8 mouse cellular contexts compared by ENCODE assay signal in the genomic region with DNA sequence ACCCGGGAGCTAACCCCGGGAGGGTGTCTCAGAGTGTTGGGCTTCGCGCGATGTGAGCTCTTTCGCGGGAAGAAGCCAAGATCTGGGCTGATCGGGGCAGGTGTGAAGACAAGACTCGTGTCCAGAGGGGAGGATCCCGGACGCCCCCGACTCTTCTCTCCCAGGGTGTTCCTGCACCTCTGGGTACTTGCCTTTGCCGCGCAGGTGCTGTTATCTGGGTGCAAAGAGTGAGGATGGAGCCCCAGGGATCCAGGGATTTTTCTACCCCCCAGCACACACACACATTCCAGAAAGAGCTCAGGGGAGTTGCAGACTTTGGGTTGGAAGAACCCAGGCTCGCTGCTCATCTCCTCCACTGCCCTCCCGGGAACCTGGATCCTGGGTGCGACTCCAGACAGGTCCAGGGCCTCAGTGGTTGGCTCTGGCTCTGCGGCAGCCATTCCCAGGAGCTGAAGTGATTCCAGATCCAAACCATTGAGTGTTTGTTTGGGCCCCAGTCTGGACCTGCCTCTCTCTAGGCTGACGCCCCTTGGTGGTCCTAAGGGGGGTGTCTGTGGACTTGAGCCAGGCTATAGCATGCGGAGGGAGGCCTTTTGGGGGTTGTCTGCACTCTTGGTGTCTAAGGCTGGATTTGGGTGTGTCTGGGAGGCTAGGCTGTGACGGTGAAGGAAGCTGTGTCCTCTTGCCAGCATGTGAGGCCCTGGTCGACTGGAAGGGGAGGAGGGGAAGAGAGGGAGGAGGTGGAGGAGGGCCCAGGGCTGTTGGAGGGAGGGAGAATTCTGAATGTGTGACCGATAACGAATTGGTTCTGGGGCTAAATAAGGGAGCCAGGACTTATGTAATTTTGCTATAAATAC. TPM values are rescaled to one million over a fixed set of nuclear protein-coding genes. Genes with fewer than 3 reads are reported as not detected.
DNase-seq lines count a peak whose midpoint lies in the region; ATAC-seq and TF ChIP-seq lines count a peak whose summit lies in the region.

No protein-coding gene starts in this region.

- H3K4me1 ChIP-seq in embryonic facial prominence, embryonic 15.5 days, result peaks cover 68% of the 10 kb centered on the region
- peaks cover 66% of the 10 kb centered on the region for H3K4me1 ChIP-seq in heart, embryonic 10.5 days
- H3K4me1 ChIP-seq in kidney, postnatal 0 days (replicated peaks; ENCODE audit: insufficient read depth, low read length), result peaks cover 6% of the 10 kb centered on the region
- H3K4me1 ChIP-seq in liver, adult 2 months (ENCODE audit: control insufficient read depth, insufficient read depth, low read length), result no peaks in the 10 kb centered on the region

- H3ac ChIP-seq in myocyte (ENCODE audit: control insufficient read depth, insufficient read length), result peak overlapping the region; percentile 73

- H3K27ac ChIP-seq in embryonic facial prominence, embryonic 15.5 days (replicated peaks), result peak overlapping the region; percentile 93
- H3K27ac ChIP-seq in heart, embryonic 10.5 days, result peak overlapping the region; percentile 95
- peak overlapping the region; percentile 72 for H3K27ac ChIP-seq in kidney, postnatal 0 days
- peak overlapping the region; percentile 34 for H3K27ac ChIP-seq in liver, adult 2 months (replicated peaks; ENCODE audit: insufficient read depth, low read depth, low read length)

- no peaks in the 10 kb centered on the region for H3K9me3 ChIP-seq in embryonic facial prominence, embryonic 15.5 days (replicated peaks)
- H3K9me3 ChIP-seq in heart, embryonic 10.5 days, result no peaks in the 10 kb centered on the region
- no peaks in the 10 kb centered on the region for H3K9me3 ChIP-seq in kidney, postnatal 0 days (replicated peaks; ENCODE audit: low read length)

- no peak for TF ChIP-seq CTCF in kidney, postnatal 0 days (IDR thresholded peaks at IDR 0.05; ENCODE audit: low read depth)
- TF ChIP-seq CTCF in liver, adult 2 months (IDR thresholded peaks at IDR 0.05; ENCODE audit: low read depth, low read length), result no peak

- H3K79me2 ChIP-seq in liver, adult 2 months (ENCODE audit: control insufficient read depth, insufficient read depth, low read length), result no peaks in the 10 kb centered on the region; the same call in 1 of the 2 replicates
- H3K79me2 ChIP-seq in myocyte (ENCODE audit: control insufficient read depth, insufficient read depth), result peaks cover 54% of the 10 kb centered on the region

- peak overlapping the region; percentile 69 for H3K9ac ChIP-seq in embryonic facial prominence, embryonic 15.5 days
- H3K9ac ChIP-seq in kidney, postnatal 0 days (ENCODE audit: low read depth, low read length), result peak overlapping the region; percentile 82
- H3K9ac ChIP-seq in liver, adult 2 months (ENCODE audit: low read depth, low read length), result peak overlapping the region; percentile 84

- ATAC-seq in embryonic facial prominence, embryonic 15.5 days (ENCODE audit: insufficient number of reproducible peaks, low FRiP score, low TSS enrichment, low read depth), result peak; percentile 51
- ATAC-seq in kidney, postnatal 0 days (replicated peaks; ENCODE audit: low FRiP score, low read depth), result 0 out of 2 replicates have a peak, but pooled peaks have one; percentile 31

- H3K4me2 ChIP-seq in embryonic facial prominence, embryonic 15.5 days (replicated peaks), result peak overlapping the region; percentile 78
- H3K4me2 ChIP-seq in kidney, postnatal 0 days (ENCODE audit: low read length), result peak overlapping the region; percentile 71
- peak overlapping the region; percentile 88 for H3K4me2 ChIP-seq in myocyte (ENCODE audit: low read depth)

- no peaks in the 10 kb centered on the region for H3K36me3 ChIP-seq in embryonic facial prominence, embryonic 15.5 days
- no peaks in the 10 kb centered on the region for H3K36me3 ChIP-seq in heart, embryonic 10.5 days
- H3K36me3 ChIP-seq in kidney, postnatal 0 days (ENCODE audit: insufficient read depth, low read length), result no peaks in the 10 kb centered on the region
- no peaks in the 10 kb centered on the region for H3K36me3 ChIP-seq in liver, adult 2 months (ENCODE audit: control insufficient read depth, insufficient read depth, low read length)
- H3K36me3 ChIP-seq in myocyte (ENCODE audit: control insufficient read depth, insufficient read depth), result no peaks in the 10 kb centered on the region

- DNase-seq in 3134 (ENCODE audit: extremely low read depth, insufficient read length, low spot score), result peak; percentile 75
- DNase-seq in adrenal gland, postnatal 36 days, result peak; percentile 56 to 63
- DNase-seq in heart, embryonic 10.5 days (ENCODE audit: low spot score), result peak; percentile 85
- peak; percentile 73 for DNase-seq in kidney, postnatal 0 days (ENCODE audit: low spot score)
- DNase-seq in liver, adult 2 months (ENCODE audit: extremely low read depth, low read depth, low spot score), result peak; percentile 12
- peak; percentile 94 for DNase-seq in telencephalon, adult 2 months (ENCODE audit: low read depth, low spot score)

- TF ChIP-seq POLR2A in liver, adult 2 months (IDR thresholded peaks at IDR 0.05; ENCODE audit: extremely low read depth, insufficient read depth, low read length), result no peak
- TF ChIP-seq POLR2A in myocyte (IDR thresholded peaks at IDR 0.05; ENCODE audit: insufficient read length, low read depth), result peak; percentile 78

- WGBS in embryonic facial prominence, embryonic 15.5 days, result under 1% methylated on average over 24 of the region's 24 CpGs
- 1% methylated on average over 24 of the region's 24 CpGs for WGBS in heart, embryonic 10.5 days
- WGBS in kidney, postnatal 0 days, result 3% methylated on average over 24 of the region's 24 CpGs
- 18% methylated on average over 24 of the region's 24 CpGs for WGBS in liver, adult 2 months

- H3K4me3 ChIP-seq in embryonic facial prominence, embryonic 15.5 days (replicated peaks), result peak overlapping the region; percentile 81
- H3K4me3 ChIP-seq in heart, embryonic 10.5 days, result peak overlapping the region; percentile 97
- peak overlapping the region; percentile 80 for H3K4me3 ChIP-seq in kidney, postnatal 0 days (replicated peaks; ENCODE audit: low read depth, low read length)
- peak overlapping the region; percentile 79 for H3K4me3 ChIP-seq in liver, adult 2 months (ENCODE audit: insufficient read depth, low read depth, low read length)
- peak overlapping the region; percentile 88 for H3K4me3 ChIP-seq in myocyte

- H3K27me3 ChIP-seq in embryonic facial prominence, embryonic 15.5 days, result no peaks in the 10 kb centered on the region
- H3K27me3 ChIP-seq in heart, embryonic 10.5 days (ENCODE audit: insufficient read depth, poor library complexity, severe bottlenecking), result peaks cover 11% of the 10 kb centered on the region; the same call in 1 of the 2 replicates
- H3K27me3 ChIP-seq in kidney, postnatal 0 days (ENCODE audit: insufficient read depth, low read length), result no peaks in the 10 kb centered on the region
- H3K27me3 ChIP-seq in liver, adult 2 months (ENCODE audit: control insufficient read depth, insufficient read depth, low read length), result 0 out of 2 replicates have a peak, but pooled peaks cover 3% of the 10 kb centered on the region
- H3K27me3 ChIP-seq in myocyte (ENCODE audit: control insufficient read depth, insufficient read depth, insufficient read length), result no peaks in the 10 kb centered on the region

RNA-seq across cellular contexts. Expression of a gene that starts 1.3 kb away (rescaled TPM):
- total RNA-seq in adrenal gland, postnatal 36 days (2021), result 10 to 100 TPM; 35.0 to 42.6 TPM
- polyA plus RNA-seq in embryonic facial prominence, embryonic 15.5 days (2015; fragmentation: Nextera tagmentation; extraction: Ambion mirVana), result 46.1 and 47.9 TPM in 2 replicates
- polyA plus RNA-seq in heart, embryonic 10.5 days (2016; fragmentation: Nextera tagmentation; extraction: Ambion mirVana), result 20.1 and 22.9 TPM in 2 replicates
- 13.1 and 15.7 TPM in 2 replicates for polyA plus RNA-seq in kidney, postnatal 0 days (2015; fragmentation: Nextera tagmentation; extraction: Ambion mirVana)
- 1.7 and 2.6 TPM in 2 replicates for total RNA-seq in liver, adult 2 months (2014; rRNA removed)
- 2.0 and 2.1 TPM in 2 replicates for polyA plus RNA-seq in liver, adult 2 months (2012; rRNA removed)
- polyA plus RNA-seq in myocyte (2012; fragmentation: generic; extraction: Trizol), result 92.4 TPM

RNA-seq across cellular contexts. Expression of a gene that starts 40.3 kb away (rescaled TPM):
- under 1 TPM; 0.20 to 0.30 TPM for total RNA-seq in adrenal gland, postnatal 36 days (2021)
- 1.1 and 1.5 TPM in 2 replicates for polyA plus RNA-seq in embryonic facial prominence, embryonic 15.5 days (2015; fragmentation: Nextera tagmentation; extraction: Ambion mirVana)
- polyA plus RNA-seq in heart, embryonic 10.5 days (2016; fragmentation: Nextera tagmentation; extraction: Ambion mirVana), result 0.32 and 0.38 TPM in 2 replicates
- polyA plus RNA-seq in kidney, postnatal 0 days (2015; fragmentation: Nextera tagmentation; extraction: Ambion mirVana), result 0.26 and 0.39 TPM in 2 replicates
- not detected in 2 replicates for total RNA-seq in liver, adult 2 months (2014; rRNA removed)
- polyA plus RNA-seq in liver, adult 2 months (2012; rRNA removed), result not detected in 2 replicates
- not detected for polyA plus RNA-seq in myocyte (2012; fragmentation: generic; extraction: Trizol)

RNA-seq across cellular contexts. Expression of a gene that starts 40.4 kb away (rescaled TPM):
- not detected for total RNA-seq in adrenal gland, postnatal 36 days (2021)
- 0.18 TPM in 1 of 2 replicates, not detected in the other for polyA plus RNA-seq in embryonic facial prominence, embryonic 15.5 days (2015; fragmentation: Nextera tagmentation; extraction: Ambion mirVana)
- polyA plus RNA-seq in heart, embryonic 10.5 days (2016; fragmentation: Nextera tagmentation; extraction: Ambion mirVana), result not detected in 2 replicates
- polyA plus RNA-seq in kidney, postnatal 0 days (2015; fragmentation: Nextera tagmentation; extraction: Ambion mirVana), result not detected in 2 replicates
- total RNA-seq in liver, adult 2 months (2014; rRNA removed), result not detected in 2 replicates
- not detected in 2 replicates for polyA plus RNA-seq in liver, adult 2 months (2012; rRNA removed)
- not detected for polyA plus RNA-seq in myocyte (2012; fragmentation: generic; extraction: Trizol)

RNA-seq across cellular contexts. Expression of a gene that starts 46.8 kb away (rescaled TPM):
- 10 to 100 TPM; 24.1 to 31.1 TPM for total RNA-seq in adrenal gland, postnatal 36 days (2021)
- polyA plus RNA-seq in embryonic facial prominence, embryonic 15.5 days (2015; fragmentation: Nextera tagmentation; extraction: Ambion mirVana), result 85.7 and 92.0 TPM in 2 replicates
- polyA plus RNA-seq in heart, embryonic 10.5 days (2016; fragmentation: Nextera tagmentation; extraction: Ambion mirVana), result 32.7 and 47.1 TPM in 2 replicates
- polyA plus RNA-seq in kidney, postnatal 0 days (2015; fragmentation: Nextera tagmentation; extraction: Ambion mirVana), result 50.6 and 54.6 TPM in 2 replicates
- 2.2 and 2.7 TPM in 2 replicates for total RNA-seq in liver, adult 2 months (2014; rRNA removed)
- 0.98 and 1.2 TPM in 2 replicates for polyA plus RNA-seq in liver, adult 2 months (2012; rRNA removed)
- polyA plus RNA-seq in myocyte (2012; fragmentation: generic; extraction: Trizol), result 13.6 TPM

RNA-seq across cellular contexts. Expression of a gene that starts 50.1 kb away (rescaled TPM):
- not detected for total RNA-seq in adrenal gland, postnatal 36 days (2021)
- not detected in 2 replicates for polyA plus RNA-seq in embryonic facial prominence, embryonic 15.5 days (2015; fragmentation: Nextera tagmentation; extraction: Ambion mirVana)
- polyA plus RNA-seq in heart, embryonic 10.5 days (2016; fragmentation: Nextera tagmentation; extraction: Ambion mirVana), result not detected in 2 replicates
- polyA plus RNA-seq in kidney, postnatal 0 days (2015; fragmentation: Nextera tagmentation; extraction: Ambion mirVana), result not detected in 2 replicates
- total RNA-seq in liver, adult 2 months (2014; rRNA removed), result not detected in 2 replicates
- polyA plus RNA-seq in liver, adult 2 months (2012; rRNA removed), result not detected in 2 replicates
- polyA plus RNA-seq in myocyte (2012; fragmentation: generic; extraction: Trizol), result not detected

Comparison
In these comparisons a context has a peak if more than half of its experiments do, and no peak if none do; other contexts are left out.
1. Peak in every context shown above with its lines: DNase-seq, ATAC-seq, H3K4me3 ChIP-seq and H3K27ac ChIP-seq.
2. DNase-seq: peak in every context shown above with its lines; median percentile 94 in telencephalon, adult 2 months; 85 in heart, embryonic 10.5 days; 75 in 3134; 73 in kidney, postnatal 0 days; 60 in adrenal gland, postnatal 36 days; 12 in liver, adult 2 months.
3. H3K27ac ChIP-seq: peak in every context shown above with its lines; median percentile 95 in heart, embryonic 10.5 days; 93 in embryonic facial prominence, embryonic 15.5 days; 72 in kidney, postnatal 0 days; 34 in liver, adult 2 months.